Mouse (Mus musculus): ENCODE results near the gene Isg20l2.

Gene Isg20l2

DNA sequence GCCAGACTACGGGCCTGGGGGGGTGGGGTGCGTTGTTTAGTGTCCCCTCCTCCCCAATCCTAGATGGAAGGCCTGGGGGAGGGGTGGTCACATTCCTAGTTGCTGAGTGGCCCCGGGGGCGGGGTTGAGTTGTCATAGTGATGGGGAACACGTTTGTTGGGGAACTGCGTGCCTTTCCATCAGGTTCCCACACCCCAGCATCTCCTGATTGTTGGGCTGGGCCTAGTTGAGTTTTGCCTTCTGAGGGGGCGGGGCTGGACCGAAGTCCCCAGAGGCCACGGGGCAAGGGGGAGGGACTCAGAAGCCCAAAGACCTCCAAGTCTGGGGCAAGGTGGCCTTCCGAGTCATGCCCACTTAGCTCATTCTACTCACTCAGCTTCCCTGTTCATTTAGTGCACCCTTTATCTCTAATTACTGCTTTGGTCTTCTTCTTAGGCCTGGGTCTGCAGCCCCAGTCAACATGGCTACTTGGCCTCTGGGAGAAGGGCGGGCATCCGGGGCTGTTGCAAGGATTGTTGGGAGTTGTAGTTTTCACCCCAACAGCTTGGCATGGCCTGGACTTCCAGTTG is 19.5 kb upstream of the Isg20l2 start:
- DNase-seq (ENCODE audit: low read depth, low spot score) = no peak

DNA sequence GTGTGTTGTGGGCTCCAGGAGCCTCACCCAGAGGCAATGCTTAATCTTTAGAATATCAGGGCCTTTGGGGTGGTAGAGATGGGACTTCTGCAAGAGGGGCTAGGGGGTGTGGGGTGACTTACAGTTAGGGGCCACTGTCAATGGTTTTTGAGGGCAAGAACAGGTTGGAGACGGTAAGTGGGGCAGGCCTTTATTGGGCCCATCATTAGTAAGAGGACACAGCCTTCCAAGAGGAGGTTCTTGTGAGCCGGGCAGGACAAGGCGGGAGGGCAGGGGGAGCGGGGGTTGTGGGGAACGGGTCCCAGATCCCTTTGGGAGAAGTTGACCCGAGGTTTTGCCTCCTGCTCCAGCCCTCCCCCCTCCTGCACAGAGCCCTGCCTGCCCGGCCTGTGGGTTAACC is 16.6 kb upstream of the Isg20l2 start:
- no peak for DNase-seq (ENCODE audit: low read depth, low spot score)

DNA sequence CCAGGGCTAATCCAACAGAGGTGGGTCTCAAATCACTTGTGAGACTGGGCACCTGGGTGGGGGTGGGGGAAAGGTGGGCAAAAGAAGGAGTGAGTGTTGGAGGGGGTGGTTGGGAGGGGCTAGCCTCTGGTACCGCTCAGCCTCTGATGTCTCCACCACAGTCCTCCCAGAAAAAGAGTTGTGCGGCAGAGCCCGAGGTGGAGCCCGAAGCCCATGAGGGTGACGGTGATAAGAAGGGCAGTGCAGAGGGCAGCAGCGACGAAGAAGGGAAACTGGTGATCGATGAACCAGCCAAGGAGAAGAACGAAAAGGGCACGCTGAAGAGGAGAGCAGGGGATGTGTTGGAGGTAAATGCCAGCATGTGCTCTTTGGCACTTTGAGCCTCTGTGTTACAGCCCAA is 16.2 kb upstream of the Isg20l2 start:
- DNase-seq (ENCODE audit: low read depth, low spot score) = no peak

DNA sequence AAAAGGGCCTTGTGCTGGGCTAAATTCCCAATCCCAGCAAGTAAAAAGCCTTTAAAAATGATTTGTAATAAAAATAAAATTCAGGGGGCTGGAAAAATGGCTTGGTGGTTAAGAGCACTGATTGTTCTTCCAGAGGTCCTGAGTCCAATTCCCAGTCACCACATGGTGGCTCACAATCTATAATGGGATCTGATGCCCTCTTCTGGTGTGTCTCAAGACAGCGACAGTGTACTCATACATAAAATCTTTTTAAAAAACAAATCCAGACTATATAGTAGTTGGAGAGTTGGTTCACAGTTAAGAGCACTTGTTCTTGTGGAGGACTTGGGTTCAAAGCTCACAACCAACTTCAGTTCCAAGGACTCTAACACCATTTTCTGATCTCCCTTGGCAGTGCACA is 13.1 kb upstream of the Isg20l2 start:
- no peak for DNase-seq (ENCODE audit: low read depth, low spot score)

DNA sequence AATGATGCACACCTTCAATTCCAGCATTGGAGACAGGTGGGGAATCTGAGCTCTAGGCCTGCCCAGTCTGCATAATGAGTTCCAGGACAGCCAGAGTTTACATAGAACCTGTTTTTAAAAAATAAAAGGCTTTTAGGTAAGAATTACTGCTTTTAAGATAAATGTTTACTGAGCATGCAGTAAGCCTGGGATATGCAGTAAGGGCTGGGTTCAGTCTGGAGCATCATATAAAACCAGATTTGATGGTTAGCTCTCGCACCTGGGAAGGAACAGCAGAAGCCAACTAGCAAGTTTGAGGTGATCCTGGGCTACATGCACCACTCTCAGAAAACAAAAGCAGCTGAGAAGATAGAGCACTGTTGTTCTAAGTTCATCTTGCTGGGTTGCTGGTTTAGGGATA is 11.6 kb upstream of the Isg20l2 start:
- no peak for DNase-seq (ENCODE audit: low read depth, low spot score)

DNA sequence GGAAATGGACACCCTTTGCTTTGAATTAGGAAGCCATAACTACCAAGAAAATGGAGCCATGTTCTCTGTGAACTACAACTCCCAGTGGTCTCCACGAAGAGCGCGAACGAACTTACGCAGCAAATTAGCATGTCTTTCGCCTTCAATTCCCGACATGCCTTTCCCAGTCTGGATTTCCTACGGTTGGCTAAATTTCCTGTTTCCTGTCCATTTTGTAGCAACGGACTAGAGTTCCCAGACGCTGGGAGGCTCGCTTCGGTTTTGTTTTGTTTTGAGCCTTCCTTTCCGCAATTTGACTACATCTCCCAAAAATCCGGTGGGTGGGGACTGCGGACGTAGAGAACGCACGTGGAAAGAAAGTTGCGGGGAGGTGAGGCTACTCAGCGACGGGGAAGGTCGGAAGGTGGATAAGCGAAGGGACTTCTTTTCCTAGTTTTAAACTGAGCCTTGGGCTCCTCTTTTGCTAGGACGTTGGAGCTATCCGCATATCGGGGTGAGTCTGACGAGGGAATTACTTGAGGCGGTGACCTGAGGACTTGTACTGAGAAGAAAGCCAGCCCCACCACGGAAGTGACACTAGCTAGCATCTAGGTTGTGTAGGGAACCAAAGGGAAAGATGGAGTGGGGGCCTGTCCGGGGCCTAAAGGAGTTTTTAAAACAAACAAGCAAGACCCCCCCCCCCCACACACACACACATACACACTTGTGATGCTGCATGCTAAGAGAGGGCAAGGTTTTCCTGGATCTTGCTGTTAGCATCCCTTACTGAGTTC is 10.6 kb upstream of the Isg20l2 start, which contains the start of gene Mrpl24:
TSS of gene Mrpl24 (plus strand) at position 171 of the 773 bp plus-strand sequence.
- DNase-seq (ENCODE audit: low read depth, low spot score) = peak; percentile 98

DNA sequence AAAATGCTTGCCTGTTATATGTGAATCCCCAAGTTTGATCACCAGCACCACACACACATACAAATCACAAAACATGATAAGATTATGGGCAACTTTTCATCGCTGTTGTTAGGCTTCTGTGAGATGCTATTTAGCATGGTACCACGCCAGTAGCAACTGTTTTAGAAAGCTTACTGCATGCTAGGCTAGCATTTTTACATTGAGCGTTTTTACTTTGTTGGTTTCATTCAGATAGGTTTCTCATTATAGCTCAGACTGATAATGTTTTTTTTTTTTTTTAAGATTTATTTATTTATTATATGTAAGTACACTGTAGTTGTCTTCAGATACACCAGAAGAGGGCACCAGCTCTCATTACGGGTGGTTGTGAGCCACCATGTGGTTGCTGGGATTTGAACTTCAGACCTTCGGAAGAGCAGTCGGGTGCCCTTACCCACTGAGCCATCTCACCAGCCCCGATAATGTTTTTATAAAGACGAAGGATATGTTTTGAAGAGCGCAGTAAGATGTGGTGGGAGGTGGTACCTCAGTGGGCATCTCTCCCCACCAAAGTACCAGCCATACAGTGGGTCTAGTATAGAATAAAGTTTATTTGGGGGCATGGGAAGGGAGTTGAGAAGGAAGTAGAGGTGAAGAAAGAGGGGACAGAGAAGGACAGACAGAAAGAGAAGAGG is 9.7 kb upstream of the Isg20l2 start:
- no peak for DNase-seq (ENCODE audit: low read depth, low spot score)

DNA sequence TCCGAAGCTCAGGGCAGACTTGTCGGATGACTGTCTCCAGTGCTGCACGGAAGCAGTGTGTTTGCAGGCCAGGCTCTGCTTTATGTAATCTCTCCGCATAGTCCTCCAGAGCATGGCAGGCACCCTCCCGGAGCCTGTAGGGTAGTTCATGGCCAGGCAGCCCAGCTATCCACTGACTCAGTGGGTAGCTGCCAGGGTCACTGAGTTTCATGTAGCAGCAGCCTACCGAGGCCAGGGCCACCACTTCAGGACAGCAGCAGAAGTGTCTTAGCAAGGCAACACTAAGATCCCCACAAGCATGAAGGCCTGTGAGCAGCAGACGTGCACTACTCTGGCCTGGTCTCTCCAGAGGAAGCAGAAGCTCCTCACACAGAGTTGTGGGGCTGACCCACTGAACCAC is 5.1 kb upstream of the Isg20l2 start:
- no peak for DNase-seq (ENCODE audit: low read depth, low spot score)

DNA sequence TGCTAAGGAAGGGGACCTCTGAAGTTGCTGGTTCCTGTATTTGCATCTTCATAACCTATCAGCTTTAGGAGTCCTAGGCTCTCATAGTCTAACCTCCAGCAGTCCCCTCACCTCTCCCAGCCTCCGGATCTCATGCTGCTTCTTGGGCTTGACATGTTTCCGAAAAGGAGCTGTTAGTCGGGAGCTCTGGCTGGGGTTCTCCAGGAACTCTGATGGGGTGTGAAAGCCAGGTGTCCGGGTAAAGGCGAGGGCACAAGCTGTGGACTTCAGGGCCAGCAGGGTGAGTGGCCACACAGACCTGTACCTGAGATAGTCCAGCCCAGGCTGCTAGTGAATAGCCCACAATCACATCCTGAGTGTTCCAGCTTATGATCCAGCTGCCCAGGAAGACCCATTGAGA is 2.7 kb upstream of the Isg20l2 start:
- no peak for DNase-seq (ENCODE audit: low read depth, low spot score)

DNA sequence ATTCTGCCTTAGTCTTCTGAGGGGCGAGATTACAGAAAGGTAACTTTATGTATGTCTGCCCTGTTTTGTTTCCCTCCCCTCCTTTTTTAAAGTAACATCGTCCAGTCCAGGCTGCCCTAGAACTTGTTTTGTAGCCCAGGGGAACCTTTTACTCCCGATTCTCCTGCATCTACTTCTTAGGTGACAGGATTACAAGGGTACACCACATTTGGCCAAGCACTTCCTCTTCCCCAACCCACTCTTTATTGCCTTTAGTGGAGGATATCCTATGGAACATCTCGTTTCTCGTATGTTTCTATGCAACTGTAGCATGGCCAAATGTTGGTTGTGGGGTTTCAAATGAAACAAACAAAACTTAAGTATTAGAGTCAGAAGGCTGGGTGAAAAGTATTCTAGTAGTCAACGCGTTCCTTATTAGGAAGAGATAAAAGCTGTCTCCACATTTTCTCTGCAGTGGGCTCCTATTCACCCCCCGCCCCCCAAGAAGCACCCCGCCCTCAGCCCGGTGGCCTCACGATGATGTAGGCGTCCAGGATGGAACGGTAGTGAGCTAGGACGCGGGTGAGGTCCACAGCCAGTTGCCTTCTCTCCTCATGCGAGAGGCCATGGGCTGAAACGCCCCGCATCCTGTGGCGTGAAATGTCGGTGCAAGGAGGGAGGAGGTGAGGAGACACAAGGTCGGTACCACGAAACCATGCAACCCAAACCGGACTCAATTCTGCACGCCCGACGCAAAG is 605 bp upstream of the Isg20l2 start:
- DNase-seq (ENCODE audit: low read depth, low spot score) = no peak

DNA sequence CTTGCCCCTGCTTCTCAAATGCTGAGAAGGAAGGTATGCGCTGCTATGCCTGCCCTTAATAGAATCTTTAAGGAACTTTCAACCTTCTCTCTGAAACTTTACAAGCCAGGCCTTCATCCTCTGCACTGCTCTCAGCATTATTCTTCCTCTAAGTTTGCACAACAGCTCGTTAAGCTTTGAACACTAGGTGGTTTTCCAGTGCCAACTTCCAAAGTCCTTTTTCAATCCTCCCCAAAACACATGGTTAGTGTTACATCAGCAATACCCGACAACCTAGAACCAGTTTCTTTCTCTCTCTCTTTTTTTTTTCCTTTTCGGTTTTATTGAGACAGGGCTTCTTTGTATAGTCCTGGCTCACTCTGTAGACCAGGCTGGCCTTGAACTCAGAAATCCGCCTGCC is 3.9 kb downstream of the Isg20l2 start:
- no peak for DNase-seq (ENCODE audit: low read depth, low spot score)

DNA sequence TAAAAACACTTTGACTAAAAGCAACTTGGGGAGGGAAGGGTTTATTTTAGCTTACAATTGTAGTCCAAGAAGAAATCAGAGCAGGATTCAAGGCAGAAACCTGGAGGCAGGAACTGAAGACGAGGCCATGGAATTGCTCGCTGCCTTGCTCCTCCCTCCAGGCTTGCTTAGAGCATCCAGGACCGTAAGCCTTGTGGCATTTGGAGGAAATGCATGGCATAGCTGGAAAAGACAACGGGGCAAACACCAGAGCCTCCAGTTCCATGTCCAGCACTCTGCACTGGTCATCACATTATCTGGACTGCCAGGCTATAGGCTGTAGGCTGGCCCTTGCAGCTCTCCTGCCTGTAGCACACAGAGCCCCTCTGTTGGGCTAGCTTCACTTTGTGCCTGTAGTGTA is 4.4 kb downstream of the Isg20l2 start:
- no peak for DNase-seq (ENCODE audit: low read depth, low spot score)

DNA sequence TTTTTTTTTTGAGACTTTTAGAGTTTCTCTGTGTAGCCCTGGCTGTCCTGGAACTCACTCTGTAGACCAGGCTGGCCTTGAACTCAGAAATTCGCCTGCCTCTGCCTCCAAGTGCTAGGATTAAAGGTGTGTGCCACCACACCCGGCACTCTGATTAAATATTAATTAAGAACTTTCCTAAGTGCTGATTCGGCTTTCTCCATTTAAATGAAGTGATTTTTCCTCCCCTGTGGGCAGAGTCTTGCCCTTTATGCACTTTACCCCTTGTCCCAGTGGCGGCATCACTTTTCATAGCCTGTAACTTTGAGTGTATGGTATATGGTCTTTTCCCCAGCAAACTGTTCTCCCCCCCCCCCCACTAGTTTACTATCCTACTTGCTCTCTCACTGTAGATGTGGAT is 5.1 kb downstream of the Isg20l2 start:
- DNase-seq (ENCODE audit: low read depth, low spot score) = no peak

DNA sequence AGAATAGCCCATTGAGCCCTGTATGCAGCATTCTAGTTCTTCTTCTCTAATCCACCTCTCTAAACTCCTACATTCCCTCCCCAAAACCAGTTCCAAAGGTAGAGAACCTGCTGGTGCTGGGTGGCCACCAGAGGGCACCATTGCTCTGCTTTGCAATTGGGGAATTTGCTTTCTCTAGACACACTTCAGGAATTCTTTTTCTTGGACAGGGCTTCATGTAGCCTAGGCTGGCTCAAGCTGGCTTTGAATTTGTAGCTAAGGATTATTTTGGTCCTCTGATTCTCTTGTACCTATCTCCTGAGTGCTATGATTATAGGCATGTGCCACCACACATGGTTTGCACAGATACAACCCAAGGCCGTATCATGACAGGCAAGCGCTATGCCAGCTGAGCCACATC is 5.7 kb downstream of the Isg20l2 start:
- DNase-seq (ENCODE audit: low read depth, low spot score) = peak; percentile 52

DNA sequence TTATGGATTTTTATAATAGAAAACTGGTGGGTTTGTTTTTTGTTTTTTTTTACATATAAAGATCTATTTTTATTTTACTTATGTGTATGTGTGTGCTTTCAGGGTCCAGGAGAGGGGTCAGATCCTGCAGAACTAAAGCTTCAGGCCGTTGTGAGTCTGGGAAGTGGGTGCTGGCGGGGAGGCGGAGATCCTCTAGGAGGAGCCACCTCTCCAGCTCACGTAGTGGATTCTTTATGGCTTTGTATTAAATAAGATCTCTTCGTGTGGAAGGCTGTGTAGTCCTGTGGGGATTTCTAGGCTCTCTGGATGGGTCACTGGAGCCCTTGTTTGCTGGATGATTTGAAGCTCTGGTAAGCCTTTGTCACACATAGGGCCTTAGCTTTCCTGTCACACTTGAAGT is 10.5 kb downstream of the Isg20l2 start:
- no peak for DNase-seq (ENCODE audit: low read depth, low spot score)

DNA sequence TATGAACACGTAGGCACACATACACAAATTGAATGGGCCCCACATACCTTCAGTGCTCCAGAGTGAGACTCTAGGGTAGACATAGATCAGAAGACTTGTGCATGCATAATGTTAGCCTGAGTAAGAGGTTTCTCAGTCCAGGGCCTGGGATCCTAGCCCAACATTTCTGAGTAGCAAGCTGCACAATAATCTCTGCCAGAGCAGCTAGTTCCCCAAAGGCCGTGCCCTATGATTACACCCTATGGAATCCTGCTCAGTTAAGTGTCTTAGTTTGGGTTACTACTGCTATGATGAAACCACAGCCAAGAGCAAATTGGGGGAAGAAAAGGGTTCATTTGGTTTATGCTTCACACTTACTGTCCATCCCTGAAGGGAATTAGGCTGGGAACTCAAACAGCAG is 12.4 kb downstream of the Isg20l2 start:
- no peak for DNase-seq (ENCODE audit: low read depth, low spot score)

DNA sequence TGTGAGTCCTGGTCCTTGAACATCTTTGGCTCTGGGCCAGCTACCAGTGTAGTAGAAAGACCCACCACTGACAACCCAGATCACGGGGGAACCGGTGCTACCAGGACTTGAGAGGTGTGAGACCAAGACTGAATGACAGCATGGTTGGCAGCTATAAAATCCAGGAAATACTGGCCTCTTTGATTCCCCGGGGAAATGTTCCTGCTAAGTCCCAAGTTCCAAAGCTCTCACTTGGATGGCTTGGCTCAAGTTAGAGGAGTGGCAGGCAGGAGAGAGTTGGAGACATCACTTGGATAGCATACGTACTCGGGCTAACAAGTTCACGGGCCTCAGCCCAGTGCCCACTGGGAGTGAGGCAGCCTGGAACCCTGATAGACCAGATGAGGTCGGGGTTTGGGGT is 13.5 kb downstream of the Isg20l2 start:
- no peak for DNase-seq (ENCODE audit: low read depth, low spot score)

DNA sequence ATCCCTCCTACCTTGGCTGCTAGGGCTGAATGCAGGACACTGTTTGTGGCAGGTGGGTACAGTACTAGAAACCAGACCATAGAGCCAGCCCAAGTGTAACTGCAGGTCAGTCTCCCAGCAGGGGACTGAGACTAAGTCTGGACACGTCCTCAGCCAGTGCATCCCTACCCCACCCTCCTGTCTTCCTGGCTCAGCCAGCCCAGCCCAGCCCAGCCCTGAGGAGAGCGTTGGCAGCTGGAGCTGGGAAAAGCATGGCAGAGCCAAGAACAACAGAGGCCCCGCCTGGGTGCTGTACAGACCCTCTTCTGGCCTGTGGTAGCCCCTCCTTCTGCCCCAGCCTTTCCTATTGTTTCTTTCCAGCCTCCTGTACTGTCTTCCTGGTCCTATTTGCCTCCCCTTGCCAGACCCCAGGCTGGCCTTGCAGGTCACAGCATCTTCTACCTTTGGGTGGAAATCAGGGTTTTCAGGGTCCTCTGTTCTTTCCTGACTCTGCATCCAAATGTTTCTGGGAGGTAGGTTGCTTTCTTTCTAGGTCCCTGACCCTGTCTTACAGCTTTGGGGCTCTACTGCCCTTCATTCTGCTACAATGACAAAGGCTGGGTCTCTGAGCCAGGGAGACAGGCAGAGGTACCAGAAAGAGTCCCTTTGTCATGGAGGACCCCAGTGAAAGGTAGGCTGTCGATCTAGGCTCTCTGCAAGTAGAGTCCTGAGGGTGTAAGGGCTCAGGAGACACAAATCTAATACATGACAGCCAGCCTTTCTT is 14.9 kb downstream of the Isg20l2 start:
- DNase-seq (ENCODE audit: low read depth, low spot score) = no peak

DNA sequence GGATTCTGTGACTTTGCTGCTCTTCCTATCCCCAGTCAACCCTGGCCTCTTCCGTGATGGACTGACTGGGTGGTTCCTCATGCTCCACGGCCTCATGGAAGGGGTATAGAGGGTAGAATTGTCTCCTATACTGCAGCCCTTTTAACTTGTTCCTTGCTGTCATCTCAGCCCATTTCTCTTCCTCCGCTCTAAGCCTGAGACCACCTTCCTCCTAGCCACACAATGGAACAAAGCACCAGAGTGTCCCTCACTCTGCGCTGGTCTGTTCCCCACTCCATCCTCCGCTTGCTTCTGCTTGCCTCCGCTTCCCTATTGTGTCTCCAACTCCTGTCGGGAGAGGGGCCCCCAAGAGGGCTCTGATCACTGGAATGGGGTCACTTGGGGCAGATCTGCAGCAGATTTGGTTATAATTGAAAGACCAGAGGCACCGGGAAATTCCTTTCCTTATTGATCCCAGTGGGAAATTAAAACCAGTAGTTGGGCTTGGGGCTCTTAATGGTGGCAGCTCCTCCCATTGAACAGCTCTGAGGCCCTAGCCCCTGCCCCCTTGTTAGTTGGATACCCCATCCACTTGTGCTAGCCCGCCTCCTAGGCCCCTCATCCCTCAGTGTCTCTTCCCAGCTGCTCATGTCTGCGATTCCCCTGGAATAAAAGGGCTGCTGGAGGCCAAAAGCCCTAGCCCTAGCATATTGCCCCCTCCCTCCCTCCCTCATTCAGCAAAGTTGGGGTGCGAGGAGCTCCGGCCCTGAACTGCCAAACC is 15.8 kb downstream of the Isg20l2 start:
- no peak for DNase-seq (ENCODE audit: low read depth, low spot score)

DNA sequence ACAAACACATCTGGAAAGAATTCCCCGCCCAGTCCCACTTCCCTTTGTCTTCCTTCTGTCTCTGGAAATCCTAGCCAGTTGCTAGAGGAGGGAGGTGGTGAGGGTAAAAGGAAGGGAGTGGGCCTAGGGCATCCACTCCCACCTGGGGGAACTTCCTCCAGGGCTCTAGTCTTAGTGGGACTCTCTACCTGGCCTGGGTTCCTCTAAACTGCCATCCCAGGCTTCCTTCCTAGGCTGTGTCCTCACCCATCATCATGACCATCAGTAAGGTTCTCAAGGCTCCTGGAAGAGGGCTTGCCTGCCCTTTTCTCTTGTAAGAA is 16.4 kb downstream of the Isg20l2 start:
- DNase-seq (ENCODE audit: low read depth, low spot score) = no peak

Data from telencephalon, adult 2 months (tissue).